Mouse (Mus musculus) megakaryocyte, embryonic 14.5 days (primary cell): ENCODE measurements at regions not wholly inside any gene's neighbourhood (a gene's known extent, or its start where the extent isn't known, plus 50 kb on each side); places are given as distances from the start of the nearest gene placed in this dataset.

Experiments
- FLI1 ChIP-seq: IDR thresholded peaks from 2 replicates; pipeline ENCODE4 v1.6.1; 2012; ENCODE audit warnings: low read length, inconsistent platforms, mixed read lengths
- GATA1 ChIP-seq: IDR thresholded peaks from 3 replicates; pipeline ENCODE4 v1.6.1; 2012; ENCODE audit warnings: mixed read lengths, low read length, inconsistent platforms, borderline replicate concordance

GRCm38 (mm10) chr2:171242356-171242755 lies 510.7 kb downstream of the Dok5 start:
- TF ChIP-seq FLI1 (no peak), GATA1 (no peak)
